Mouse (Mus musculus) gastrocnemius, postnatal 14 days (tissue): ENCODE results near the gene Hcfc1. TPM values are rescaled to one million over a fixed set of nuclear protein-coding genes. Genes with fewer than 3 reads are reported as not detected.

ENCODE experiments used
- DNase-seq: peaks from one replicate; pipeline ENCODE4 v3.0.0; 2021; ENCODE audit warnings: mixed read lengths
- intact Hi-C: fragments of 180-260 bp; cut with DNase I; formaldehyde crosslinking; loops from one replicate; pipeline ENCODE4 v1.15.1; 2025; ENCODE audit warnings: low total_unique reads
- total RNA-seq, 2 experiments: library from RNA; stranded (reverse); gene quantifications; 2 replicates each; pipeline ENCODE4 v1.2.3; 2021

The Hcfc1 gene
- total RNA-seq, 2 experiments from 2014 or later = 39.9 to 43.9 TPM

- no peak for DNase-seq
- intact Hi-C loops = loop anchor here (5.0 kb wide), 1 partner anchor 151 kb away; no protein-coding TSS in a partner anchor
Measured at GRCm38 (mm10) chrX:73948647-73949046, 17.5 kb downstream of the Hcfc1 start.

- intact Hi-C loops = loop anchor here (5.0 kb wide), 1 partner anchor 150 kb away; no protein-coding TSS in a partner anchor
- DNase-seq = no peak
Measured at GRCm38 (mm10) chrX:73946896-73947295, 19.3 kb downstream of the Hcfc1 start.

GRCm38 (mm10) chrX:73942294-73942693 is 23.9 kb downstream of the Hcfc1 start:
- DNase-seq = no peak
- intact Hi-C loops = no loop called here

GRCm38 (mm10) chrX:73941860-73942259 is 24.3 kb downstream of the Hcfc1 start:
- intact Hi-C loops = no loop called here
- DNase-seq = no peak

- DNase-seq = no peak
- intact Hi-C loops = no loop called here
Measured at GRCm38 (mm10) chrX:73931871-73932270, 34.3 kb downstream of the Hcfc1 start.

GRCm38 (mm10) chrX:73930402-73931062 is 35.6 kb downstream of the Hcfc1 start, which contains the start of gene Renbp:
Gene Renbp, minus strand, starts transcription at chrX:73930850.
- peak; percentile 61 for DNase-seq
- intact Hi-C loops = no loop called here

- DNase-seq = no peak
- intact Hi-C loops = no loop called here
Measured at GRCm38 (mm10) chrX:73922550-73922882, 43.6 kb downstream of the Hcfc1 start.

GRCm38 (mm10) chrX:73921823-73922549 is 44.2 kb downstream of the Hcfc1 start, which contains the start of the genes Arhgap4 and Naa10:
Gene Arhgap4, minus strand, starts transcription at chrX:73921870.
Gene Naa10, minus strand, starts transcription at chrX:73921944.
- intact Hi-C loops = no loop called here
- DNase-seq = peak; percentile 91

GRCm38 (mm10) chrX:73921285-73921822 is 44.8 kb downstream of the Hcfc1 start:
- DNase-seq = no peak
- intact Hi-C loops = no loop called here

GRCm38 (mm10) chrX:73918631-73919030 is 47.5 kb downstream of the Hcfc1 start:
- DNase-seq = no peak
- intact Hi-C loops = no loop called here

- intact Hi-C loops = no loop called here
- no peak for DNase-seq
Measured at GRCm38 (mm10) chrX:73916945-73917344, 49.2 kb downstream of the Hcfc1 start.

- intact Hi-C loops = no loop called here
- peak; percentile 88 for DNase-seq
Measured at GRCm38 (mm10) chrX:73914827-73915703, 51.1 kb downstream of the Hcfc1 start.

GRCm38 (mm10) chrX:73911588-73911987 is 54.6 kb downstream of the Hcfc1 start:
- DNase-seq = no peak
- intact Hi-C loops = no loop called here

GRCm38 (mm10) chrX:73911156-73911555 is 55.0 kb downstream of the Hcfc1 start:
- no peak for DNase-seq
- intact Hi-C loops = no loop called here

- DNase-seq = no peak
- intact Hi-C loops = no loop called here
Measured at GRCm38 (mm10) chrX:73910451-73910850, 55.7 kb downstream of the Hcfc1 start.

- no peak for DNase-seq
- intact Hi-C loops = no loop called here
Measured at GRCm38 (mm10) chrX:73910049-73910448, 56.1 kb downstream of the Hcfc1 start.

- intact Hi-C loops = loop anchor here (5.0 kb wide), 1 partner anchor 101 kb away; no protein-coding TSS in a partner anchor
- DNase-seq = no peak
Measured at GRCm38 (mm10) chrX:73897959-73898358, 68.2 kb downstream of the Hcfc1 start.

GRCm38 (mm10) chrX:73895719-73896118 is 70.4 kb downstream of the Hcfc1 start, which contains the start of gene L1cam:
Gene L1cam, minus strand, starts transcription at chrX:73896105.
- intact Hi-C loops = loop anchor here (5.0 kb wide), 1 partner anchor 98 kb away; no protein-coding TSS in a partner anchor
- DNase-seq = peak; percentile 31

GRCm38 (mm10) chrX:73892833-73893232 is 73.3 kb downstream of the Hcfc1 start:
- DNase-seq = no peak
- intact Hi-C loops = no loop called here
